Mouse (Mus musculus) liver, adult 2 months (tissue): ENCODE measurements around the gene Gm5129.

Experiments used
- CTCF ChIP-seq: fragments of 200-500 bp; IDR thresholded peaks from 2 replicates; pipeline ENCODE4 v1.5.1; 2011; ENCODE audit warnings: low read depth, low read length, control low read depth
- POLR2A ChIP-seq: fragments of 200-500 bp; IDR thresholded peaks from 2 replicates; pipeline ENCODE4 v1.6.1; 2011; ENCODE audit warnings: low read length, control low read depth; ENCODE audit not compliant: insufficient read depth; ENCODE audit errors: extremely low read depth

GRCm38 (mm10) chr5:29708258-29708657 lies 27.5 kb downstream of the Gm5129 start:
- TF ChIP-seq CTCF (no peak), POLR2A (no peak)
